Mouse (Mus musculus): ENCODE measurements around the gene Kidins220. TPM values are rescaled to one million over a fixed set of nuclear protein-coding genes. Genes with fewer than 3 reads are reported as not detected.

The Kidins220 gene
- total RNA-seq, 1 experiment from 2014 or later: 83.9 TPM

DNA sequence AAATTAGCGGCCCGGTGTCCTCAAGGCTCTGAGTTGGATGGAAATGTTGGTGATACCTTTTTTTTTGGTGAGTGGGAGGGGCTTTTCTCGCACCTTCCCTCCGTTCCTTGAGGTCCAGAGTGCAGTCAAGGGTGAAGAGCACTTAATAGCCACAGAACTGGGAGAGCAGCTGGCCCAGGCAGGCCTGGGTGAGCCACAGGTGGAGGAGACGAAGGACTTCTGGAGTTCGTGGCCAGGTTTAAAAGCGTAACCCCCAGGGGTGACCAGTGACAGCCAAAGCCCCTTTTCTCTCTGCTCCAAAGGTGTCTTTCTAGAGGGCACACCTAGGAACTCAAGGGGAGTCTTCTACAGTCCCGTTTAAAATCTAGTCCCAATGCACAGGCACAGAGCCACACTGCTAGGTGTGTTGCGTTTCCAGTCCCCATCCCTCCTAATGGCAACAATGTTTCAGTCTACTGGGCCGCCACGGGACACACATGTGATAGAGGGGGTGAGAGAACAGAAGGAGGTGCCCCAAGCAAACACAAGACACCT is 118.6 kb downstream of the Kidins220 start:
- DNase-seq: peak; percentile 43

DNA sequence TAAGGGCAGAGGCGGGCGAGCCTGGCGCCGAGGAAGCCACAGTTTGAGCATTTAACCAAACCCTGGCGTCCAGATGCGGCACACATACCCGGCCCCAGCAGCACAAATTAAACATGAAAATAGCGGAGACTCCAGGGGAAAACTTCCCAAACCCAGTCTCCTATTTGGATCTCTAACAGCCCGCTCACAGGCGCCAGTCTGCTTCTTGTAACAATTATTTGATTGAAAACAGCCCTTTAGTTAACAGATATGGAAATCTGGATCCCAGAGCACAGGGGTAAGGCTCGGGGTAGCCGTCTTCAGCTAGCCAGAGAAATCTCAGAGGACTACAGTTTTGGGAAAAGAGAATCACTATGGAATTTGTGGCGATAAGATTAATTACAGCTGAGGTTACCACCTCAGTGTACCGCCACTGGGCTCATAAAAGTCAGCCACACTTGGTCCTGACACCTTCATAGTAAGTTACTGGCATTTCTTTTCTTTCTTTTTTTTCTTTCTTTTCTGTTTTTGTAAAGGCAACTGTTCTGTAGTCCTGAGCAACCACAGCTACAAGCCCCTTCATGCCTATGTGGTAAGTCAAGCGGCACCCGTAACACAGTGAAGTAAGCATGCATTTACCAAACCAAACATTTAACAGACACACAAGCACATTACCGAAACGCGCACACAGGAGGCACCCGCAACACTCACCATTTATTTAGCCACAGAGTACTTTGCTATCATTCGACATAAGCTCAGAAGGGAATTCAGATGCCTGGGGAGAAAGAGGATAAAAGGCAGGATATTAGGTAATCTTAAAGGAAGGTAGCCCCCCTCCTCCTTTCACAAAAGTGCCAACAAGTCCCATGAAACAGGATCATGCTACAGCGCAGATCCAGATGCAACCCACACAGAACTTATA is 120.1 kb downstream of the Kidins220 start:
- peak; percentile 37 for DNase-seq

DNA sequence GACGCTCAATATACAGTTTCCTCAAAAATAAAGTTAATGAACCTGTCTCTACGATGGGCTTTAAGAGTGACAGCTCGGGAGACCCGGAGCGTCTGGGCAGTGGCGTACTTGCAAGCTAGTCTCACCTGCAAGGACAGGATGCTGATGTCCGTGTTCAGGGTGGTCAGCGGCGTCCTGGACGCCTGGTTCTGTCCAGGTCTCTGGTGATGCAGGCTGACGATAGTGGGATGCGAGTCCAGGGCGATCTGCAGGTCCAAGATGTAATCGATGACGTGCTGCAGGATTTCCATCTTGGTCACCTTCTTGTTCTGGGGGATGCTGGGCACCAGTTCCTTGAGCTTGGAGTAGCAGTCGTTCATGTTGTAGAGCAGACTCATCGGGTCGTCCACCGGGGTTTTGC is 120.8 kb downstream of the Kidins220 start:
- DNase-seq: no peak

DNA sequence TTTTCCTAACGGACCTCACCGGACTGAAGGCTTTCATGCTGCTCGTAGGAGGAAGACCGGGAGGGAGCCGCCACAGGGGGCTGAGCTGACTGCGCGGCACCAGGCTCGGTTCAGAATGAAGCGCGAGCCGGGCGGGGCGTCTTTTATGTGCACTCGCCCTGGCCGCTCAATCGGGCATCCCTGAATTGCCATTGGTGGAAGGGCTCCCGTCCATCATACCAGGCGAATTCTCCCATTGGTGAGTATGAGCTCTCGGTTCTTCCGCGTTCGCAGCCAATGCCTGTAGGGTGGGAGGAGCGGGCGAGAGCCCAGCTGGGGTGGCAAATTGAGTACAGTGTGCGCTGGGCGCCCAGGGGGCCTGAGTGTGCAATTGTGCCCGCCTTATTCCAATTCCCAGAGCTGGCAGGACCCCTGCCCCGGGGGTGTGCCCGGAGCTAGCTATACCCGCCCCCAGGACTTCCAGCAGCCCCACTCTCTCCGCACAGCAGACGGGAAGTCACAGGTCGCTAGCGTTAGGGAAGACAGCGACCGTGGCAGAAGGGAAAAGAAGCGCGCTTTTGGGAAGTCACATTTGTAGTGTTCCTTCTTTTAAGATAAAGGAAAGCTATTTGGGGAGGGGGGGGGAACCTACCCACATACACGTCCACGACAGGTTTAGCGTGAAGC is 121.4 kb downstream of the Kidins220 start:
- DNase-seq: peak; percentile 99

DNA sequence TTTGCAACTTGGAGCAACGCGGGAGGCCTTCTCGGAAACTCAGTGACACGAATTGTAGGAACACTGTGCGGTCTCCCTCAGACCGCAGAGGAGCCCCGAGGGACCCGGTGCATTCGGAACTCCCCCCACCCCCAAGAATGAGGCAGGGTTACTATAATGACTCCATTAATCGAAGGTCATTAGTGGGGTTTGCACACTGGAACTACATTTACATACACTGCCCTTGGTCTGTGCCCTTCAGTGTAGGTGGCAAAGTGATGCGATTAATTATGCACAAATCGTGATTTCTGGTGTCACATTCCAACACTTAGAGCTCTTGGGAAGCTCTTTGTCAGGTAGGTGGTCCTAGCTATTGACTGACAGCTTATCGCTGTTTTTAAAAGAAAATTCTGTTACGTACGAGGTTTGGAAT is 121.9 kb downstream of the Kidins220 start:
- DNase-seq: no peak

DNA sequence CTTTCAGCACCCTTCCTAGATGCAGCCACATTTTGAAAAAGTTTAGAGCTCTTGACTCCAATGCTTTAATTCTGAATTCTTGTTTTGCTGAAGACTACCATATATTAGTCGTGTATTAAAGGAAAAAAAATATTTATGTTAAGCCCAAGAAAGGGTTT is 122.2 kb downstream of the Kidins220 start, which contains the start of gene Id2:
Id2 (minus strand) TSS at position 89 of the 158 bp plus-strand sequence.
- DNase-seq: no peak

DNA sequence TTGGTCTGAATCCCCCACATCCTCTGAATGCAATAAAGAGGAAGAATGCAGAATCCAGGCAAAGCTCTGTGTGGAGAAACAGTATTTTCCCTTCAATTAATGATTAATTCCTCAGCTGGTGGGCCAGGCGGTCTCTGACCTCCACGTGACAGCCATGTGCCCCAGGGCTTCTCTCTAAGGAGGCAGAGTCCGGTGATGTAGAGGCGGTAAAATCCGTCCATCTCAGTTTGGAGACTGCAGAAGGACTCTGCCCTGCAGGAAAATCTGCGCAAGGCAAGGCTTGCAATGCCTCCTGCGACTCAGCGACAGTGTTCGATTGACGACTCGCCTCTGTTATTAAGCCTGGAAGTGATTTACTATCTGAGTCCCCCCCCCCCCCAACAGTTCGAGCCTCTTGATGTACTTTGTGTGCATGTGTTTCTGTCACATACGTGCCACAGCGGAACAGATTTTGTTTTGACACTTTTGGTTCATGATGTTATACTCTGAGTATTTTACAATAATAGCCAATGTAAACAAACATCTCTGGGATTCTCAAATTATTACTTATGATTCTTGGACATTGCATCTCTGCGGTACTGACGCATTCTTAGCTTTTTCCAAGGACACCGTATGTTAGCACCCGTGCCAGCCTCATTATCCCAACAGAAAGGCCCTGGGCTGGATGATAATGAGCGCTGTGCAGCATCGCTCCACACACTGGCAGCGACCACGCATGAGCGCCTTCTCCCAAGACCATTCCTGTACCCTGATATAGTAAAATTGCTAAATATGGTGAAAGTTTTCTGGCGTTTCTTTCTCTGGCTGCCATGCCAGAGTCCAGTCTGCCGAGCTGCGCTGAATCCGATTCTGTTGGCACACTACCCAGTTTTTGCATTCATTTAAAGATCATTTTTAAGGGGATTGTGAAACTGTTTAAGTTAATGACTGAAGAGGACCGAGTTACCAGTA is 122.8 kb downstream of the Kidins220 start:
- peak; percentile 71 for DNase-seq

DNA sequence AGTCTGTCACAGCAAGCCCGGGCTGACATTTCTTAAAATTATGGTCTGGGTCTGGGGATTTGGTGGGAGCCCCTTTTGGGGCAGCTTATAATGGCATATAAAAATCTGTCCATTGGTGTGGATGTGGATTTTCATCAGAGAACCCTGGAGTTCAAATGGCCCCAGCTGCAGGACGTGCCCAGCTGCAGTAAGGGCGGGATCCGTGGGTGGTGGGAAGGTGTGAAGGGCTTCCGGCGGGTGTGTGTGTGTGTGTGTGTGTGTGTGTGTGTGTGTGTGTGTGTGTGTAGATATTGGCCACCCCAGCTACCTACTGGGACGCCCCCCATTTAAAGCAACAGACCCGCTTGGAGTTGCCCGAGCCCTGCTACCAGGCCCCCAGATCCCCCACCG is 123.4 kb downstream of the Kidins220 start:
- no peak for DNase-seq

DNA sequence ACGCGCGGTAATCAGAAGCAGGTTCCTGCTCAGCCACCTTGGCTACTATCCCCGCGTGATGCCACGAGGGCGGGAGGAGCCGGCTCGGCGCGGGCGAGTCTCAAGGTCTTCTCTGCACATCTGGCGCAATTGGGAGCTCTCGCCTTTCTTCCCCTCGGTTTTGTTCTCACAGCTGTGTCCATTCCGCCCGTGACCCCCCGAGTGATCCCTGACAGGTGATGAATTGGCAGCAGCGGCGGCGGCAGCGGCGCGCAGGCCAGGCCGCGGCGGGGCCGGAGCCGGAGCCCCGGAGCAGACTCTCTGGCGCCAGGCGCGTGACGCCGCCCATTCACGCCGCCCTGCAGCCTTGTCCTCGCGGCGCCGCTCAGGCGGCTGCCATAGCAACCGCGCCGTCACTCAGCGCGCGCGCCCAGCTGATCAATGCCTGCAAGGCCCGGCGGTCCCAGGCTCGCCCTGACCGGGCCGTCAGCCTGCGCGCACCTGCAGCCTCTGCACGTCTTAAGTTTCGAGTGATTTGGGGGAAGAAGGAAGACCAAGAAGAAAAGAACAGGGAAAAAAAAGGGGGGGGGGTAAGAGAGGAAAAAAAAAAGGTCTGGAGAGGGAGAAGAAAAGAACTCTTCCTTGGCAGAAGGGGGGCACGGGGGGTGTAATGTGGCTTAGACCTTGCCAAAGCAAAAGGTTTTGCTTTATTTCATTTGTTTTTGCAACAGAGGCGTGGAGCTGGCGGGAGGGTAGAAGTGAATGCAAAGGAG is 124.0 kb downstream of the Kidins220 start:
- peak; percentile 97 for DNase-seq

DNA sequence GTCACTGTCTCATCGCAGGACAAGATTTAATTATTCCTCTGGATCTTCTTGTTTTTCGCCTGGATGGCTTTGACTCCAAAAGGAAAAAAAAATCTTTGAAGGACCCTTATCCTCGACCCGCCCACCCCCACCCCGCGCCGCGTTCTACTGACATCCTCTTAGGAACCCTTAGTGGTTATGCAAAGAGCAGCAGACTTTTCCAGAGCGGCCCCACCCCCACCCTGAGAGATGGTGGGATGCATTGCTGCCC is 124.5 kb downstream of the Kidins220 start:
- DNase-seq: peak; percentile 82

DNA sequence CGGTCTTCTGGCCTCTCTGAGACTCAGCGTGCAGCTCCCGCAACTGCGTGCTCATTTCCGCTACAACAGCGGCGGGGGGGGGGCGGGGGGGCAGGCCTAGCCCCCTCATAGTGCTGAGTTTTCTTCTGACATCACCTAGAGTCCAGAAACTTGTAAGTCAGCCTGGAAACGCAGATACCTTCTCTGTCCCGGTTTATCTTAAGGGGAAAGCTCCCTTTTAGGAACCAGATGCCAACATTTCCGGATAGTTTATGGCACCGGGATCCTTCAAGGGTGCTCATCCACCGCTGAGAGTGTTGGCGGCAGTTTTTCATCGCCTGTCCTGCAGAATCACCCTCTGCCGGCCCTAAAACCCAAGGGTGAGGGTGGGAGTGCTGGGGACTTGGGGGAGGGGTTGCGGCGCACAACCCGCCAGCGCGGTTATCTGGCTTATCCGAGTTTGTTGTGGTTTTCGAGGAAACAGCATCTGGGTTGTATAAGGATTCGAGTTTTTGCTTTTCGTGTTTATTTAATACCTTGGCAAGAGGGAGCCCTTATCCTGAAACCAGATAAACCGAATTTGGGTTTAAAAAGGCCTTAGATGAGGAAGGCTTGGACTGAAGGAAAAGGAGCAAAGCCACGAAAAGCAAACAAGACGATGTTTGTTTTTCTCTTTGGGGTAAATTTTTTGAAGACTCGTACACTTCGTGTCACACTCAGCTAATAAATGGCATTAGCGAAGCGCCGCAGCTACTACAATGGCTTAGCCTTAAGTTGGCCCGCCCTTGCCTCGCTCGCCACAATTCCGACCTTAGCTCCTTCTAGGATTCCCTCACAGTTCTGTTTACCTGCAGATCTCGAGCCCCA is 125.1 kb downstream of the Kidins220 start:
- DNase-seq: peak; percentile 75

DNA sequence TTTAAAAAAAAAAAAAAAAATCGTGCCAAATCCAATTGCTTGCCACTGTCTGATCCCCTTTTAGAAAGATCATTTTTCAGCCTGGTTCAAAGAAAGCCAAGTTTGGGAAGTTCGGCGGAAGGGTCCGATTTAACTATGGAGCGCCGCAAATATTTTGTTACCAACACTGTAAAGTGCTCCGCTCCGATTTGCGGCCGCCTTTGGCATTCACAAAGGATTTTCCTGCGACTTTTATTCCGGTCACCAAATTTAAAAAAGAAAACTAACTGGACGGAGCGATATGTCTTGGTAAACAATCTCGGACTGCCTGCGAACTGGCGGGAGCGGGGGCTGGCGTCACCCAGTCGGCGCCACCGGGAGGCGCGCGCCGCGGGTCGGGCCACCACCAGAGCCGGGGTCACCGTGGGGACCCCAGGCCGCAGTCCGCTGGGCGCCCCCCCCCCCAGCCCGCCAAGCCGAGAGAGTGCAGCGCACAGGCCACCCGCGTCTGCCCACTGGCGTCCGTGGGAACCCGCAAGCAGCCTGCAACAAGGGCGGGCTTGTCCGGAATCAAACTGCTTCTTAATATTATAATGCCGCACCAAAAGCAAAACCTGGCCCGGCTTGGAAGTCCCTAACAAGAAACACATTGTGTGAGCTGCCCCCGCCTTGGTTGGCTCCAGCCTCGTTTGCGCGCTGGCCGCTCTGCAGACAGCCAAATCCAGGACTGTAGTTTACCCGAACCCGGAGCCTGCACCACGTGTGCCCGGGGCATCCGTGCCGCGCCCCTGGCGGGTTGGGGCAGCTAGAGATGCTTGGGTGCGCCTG is 125.9 kb downstream of the Kidins220 start:
- DNase-seq: peak; percentile 80

DNA sequence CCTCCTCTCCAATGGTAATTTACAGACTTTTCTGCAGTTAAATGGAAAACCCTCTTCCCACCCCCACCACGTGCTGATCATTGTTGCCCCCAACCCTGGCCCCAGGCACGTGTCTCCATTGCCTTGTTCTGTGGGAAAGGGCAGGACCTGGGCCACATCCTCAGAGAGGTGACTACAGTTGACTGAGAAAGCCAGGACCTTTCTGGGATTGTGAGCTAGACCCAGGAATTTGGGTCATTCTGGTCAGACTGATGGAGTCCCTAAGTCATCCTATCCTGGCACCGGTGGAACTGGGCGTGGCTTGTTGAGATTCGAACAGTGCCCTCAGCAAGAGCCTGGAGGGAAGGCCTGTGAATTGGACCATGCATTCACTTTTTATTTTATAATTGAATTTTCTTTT is 126.7 kb downstream of the Kidins220 start:
- peak; percentile 53 for DNase-seq

DNA sequence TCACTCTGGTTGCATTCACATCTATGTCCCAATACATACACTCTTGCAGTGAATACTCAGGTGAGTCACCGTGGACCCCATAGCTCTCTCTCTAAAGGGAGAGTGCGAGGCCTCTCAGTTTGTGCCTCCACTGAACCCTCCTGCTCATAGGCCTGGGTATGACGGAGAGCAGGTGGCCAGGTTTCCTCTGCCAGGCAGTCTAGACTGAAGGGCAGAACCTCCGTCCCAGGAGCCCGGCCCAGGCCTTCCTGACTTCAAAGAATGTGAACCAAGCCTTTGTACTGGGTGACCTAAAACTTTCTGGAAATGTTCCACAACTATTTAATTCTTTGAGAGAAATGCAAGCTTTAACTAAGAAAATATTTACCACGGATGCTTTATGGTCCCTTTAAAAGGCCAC is 129.2 kb downstream of the Kidins220 start:
- peak; percentile 41 for DNase-seq

DNA sequence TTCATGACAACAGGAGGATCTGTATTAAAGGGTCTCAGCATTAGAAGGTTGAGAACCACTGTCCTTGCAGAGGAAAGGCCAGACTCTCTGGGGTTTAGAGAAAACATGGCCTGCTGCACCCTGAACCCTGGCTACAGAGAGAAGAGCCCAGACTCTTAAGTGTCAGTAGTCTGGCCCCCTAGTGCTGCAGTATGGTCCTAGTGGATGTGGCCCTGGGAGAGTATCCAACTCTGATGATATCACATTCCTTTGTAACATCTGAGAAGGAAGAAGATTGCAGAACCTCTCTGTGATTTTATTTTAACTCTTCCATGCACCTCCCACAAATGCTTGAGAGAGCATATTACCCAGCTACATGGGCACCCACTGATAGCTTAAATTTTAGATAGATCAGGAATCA is 129.8 kb downstream of the Kidins220 start:
- DNase-seq: peak; percentile 62

DNA sequence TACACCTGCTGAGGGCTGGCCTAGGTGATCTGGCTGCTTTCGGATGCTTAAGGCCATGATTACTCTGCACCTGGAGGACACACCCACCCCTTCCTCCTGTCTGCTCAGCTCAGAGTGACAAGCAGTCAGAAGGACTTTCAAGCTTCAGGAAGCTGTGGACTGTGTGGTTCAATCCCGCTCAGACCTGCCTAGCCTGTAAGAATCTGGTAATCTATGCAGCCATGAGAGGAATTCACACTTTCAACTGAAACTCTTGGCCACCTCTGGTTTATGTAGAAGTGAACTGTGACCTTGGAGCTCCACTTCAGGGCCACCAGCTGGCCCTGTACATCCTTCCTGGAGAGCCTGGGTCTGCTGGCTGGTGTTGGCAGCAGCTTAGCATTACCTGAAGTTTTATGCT is 134.1 kb downstream of the Kidins220 start:
- no peak for DNase-seq

DNA sequence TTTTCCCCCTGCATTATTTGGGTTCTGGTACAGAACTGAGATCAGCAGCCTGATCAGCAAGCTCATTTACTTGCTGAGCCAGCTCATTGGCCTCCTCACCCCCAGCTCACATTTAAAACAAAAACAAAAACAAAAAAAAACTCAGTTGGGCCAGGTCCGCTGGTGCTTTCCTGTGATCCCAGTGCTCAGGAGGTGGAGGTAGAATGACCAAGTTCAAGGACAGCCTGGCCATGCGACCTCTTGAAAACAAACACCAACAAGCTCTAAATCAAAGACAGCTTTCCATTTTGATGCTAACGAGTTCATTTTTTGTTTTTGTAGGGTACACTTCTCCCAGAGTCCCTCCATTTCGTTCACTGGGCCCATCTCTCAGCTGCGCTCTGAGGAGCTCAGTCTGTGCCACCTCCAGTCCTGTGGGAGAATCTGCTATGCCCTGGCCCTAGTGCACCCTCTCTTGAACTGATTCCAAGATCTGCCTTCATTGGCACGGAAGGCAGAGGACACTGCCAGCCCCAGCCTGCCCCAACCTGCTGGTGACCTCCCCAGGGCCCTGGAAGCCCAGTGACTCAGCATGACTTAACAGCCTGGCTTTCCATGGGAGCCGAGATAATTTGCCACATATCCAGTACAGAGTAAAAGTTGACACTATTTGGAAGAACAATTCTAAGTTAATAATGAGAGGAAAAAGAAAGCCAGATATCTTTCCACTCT is 135.4 kb downstream of the Kidins220 start:
- peak; percentile 90 for DNase-seq

DNA sequence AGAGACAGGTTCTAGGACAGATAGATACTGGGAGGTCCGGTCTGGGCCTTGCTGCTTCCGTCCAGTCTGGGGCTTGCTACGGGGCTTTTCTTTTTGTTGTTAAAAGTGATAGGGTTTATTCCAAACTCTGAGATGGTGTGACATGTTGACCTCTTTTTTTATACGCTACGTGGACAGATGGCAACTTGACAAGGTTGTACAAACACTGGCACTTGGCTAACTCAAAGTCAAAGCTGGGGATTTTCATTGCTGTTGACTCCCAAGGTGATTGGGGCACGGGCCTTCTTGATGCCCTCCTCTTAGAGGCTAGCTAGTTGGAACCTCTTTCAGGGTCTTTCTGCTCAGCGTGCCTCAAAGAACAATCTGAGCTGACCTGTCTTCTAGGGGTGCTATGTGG is 136.0 kb downstream of the Kidins220 start:
- peak; percentile 67 for DNase-seq

Data from adrenal gland, postnatal 14 days (tissue).